Mouse (Mus musculus): Measurements from ENCODE around the gene Adnp. TPM values are rescaled to one million over a fixed set of nuclear protein-coding genes. Genes with fewer than 3 reads are reported as not detected.
"Not testable (repeated sequence)": the region's sequence is repeated elsewhere in the genome, so short reads cannot be mapped to it uniquely, and the experiment has no call there.

Adnp gene
- polyA plus RNA-seq, 1 experiment from 2014 or later, result 12.2 TPM

DNA sequence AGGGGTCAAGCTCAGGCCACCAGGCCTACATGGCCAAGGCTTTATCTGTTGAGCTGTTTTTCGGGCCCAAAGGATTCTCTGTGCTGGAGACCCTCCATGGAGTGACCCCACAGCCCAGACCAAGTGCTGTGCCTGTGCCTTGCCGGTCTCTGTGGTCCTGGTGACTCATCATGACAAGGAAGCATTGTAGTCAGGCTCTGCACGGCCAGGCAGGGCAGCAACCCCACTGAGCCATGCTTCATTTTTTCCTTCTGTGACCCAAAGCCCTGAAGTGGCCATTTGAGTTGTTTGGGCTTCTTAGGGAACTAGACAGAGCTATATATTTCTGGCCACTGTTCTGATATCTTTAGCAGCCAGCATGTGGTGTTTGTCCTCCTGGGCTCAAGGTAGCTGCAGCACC, 39.1 kb downstream of the Adnp start:
- H3K4me3 ChIP-seq (ENCODE audit: low read depth, low read length), result no peak overlapping the region
- DNase-seq (ENCODE audit: low spot score) (no peak), ATAC-seq (ENCODE audit: insufficient number of reproducible peaks, low FRiP score, low TSS enrichment, low read depth) (no peak)
- no peaks in the 10 kb centered on the region for H3K27me3 ChIP-seq (ENCODE audit: control insufficient read depth, insufficient read depth, low read length)
- peaks cover 36% of the 10 kb centered on the region for H3K4me1 ChIP-seq (ENCODE audit: control insufficient read depth, insufficient read depth, low read length)
- peak overlapping the region; percentile 94; the same call in 1 of the 2 replicates for H3K27ac ChIP-seq (replicated peaks; ENCODE audit: low read depth, low read length)
- no peaks in the 10 kb centered on the region for H3K9me3 ChIP-seq (ENCODE audit: control insufficient read depth, low read length)
- H3K9ac ChIP-seq (ENCODE audit: low read length), result no peak overlapping the region
- WGBS, result 66% methylated on average over 3 of the region's 3 CpGs
- peaks cover under 1% of the 10 kb centered on the region; the same call in 1 of the 2 replicates for H3K36me3 ChIP-seq (ENCODE audit: control insufficient read depth, insufficient read depth, low read length)
- no peak overlapping the region for H3K4me2 ChIP-seq (ENCODE audit: low read depth, severe bottlenecking)

DNA sequence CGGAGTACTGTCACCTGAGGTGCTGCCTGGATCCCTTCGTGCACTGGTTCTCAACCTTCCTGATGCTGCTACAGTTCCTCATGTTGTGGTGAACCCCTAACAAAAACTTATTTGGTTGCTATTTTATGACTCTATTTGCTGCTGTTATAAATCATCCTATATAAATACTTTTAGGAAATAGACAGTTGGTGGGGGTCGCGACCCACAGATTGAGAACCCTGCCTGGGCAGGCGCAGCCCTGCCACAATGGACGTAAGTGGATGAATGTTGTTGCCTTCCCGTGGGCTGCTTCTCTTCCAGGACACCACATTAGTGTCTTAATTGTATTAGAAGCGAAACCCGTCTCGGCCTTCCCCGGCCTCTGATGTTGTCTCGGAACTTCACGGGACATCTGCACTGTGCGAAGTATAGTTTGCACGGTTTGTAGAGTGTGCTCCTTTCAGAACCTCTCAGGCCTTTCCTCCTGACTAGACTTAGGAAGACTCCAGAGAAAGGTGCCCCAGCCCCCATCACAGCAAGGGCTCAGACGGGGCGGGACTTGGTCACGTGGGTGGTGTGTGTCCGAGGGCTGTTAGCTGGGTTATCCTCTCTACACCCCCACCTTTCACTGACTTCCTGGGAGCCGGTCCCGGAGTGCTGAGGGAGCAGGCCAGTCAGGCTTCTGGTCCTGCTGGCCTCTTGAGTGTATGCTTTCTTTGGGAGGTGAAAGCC, 40.0 kb downstream of the Adnp start:
- Histone ChIP-seq H3K4me1 (ENCODE audit: control insufficient read depth, insufficient read depth, low read length) (peaks cover 42% of the 10 kb centered on the region), H3K9ac (ENCODE audit: low read length) (no peak overlapping the region), H3K27me3 (ENCODE audit: control insufficient read depth, insufficient read depth, low read length) (no peaks in the 10 kb centered on the region), H3K4me3 (ENCODE audit: low read depth, low read length) (no peak overlapping the region), H3K9me3 (ENCODE audit: control insufficient read depth, low read length) (no peaks in the 10 kb centered on the region), H3K27ac (replicated peaks; ENCODE audit: low read depth, low read length) (0 out of 2 replicates have a peak overlapping the region, but pooled peaks have one; percentile 94), H3K36me3 (ENCODE audit: control insufficient read depth, insufficient read depth, low read length) (no peaks in the 10 kb centered on the region), H3K4me2 (ENCODE audit: low read depth, severe bottlenecking) (no peak overlapping the region)
- WGBS, result 41% methylated on average over 21 of the region's 21 CpGs
- DNase-seq (ENCODE audit: low spot score) (no peak), ATAC-seq (ENCODE audit: insufficient number of reproducible peaks, low FRiP score, low TSS enrichment, low read depth) (no peak)

DNA sequence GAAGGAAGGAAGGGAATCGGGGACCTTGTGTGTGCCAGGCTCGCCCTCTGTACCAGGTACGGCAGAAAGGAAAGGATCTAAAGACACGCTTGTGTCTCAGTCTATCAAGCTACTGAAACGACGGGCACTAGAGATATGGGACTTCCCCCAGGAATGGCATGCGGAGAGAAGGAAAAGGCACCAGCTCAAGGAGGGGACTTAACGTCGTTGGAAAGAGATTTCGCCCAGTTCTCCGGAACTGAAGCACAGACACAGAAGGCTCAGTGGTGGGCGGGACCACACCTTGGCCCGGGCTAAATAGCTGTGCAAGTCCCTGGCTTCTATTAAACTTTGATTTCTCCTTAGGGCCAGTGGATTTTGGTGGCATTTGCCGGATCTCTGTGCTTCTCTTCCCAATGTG, 44.9 kb downstream of the Adnp start:
- Histone ChIP-seq H3K4me2 (ENCODE audit: low read depth, severe bottlenecking) (peak overlapping the region; percentile 52), H3K27ac (replicated peaks; ENCODE audit: low read depth, low read length) (peak overlapping the region; percentile 25; the same call in 1 of the 2 replicates), H3K4me3 (ENCODE audit: low read depth, low read length) (peak overlapping the region; percentile 20; the same call in 1 of the 2 replicates), H3K9me3 (ENCODE audit: control insufficient read depth, low read length) (no peaks in the 10 kb centered on the region), H3K36me3 (ENCODE audit: control insufficient read depth, insufficient read depth, low read length) (no peaks in the 10 kb centered on the region), H3K27me3 (ENCODE audit: control insufficient read depth, insufficient read depth, low read length) (no peaks in the 10 kb centered on the region), H3K9ac (ENCODE audit: low read length) (peak overlapping the region; percentile 41), H3K4me1 (ENCODE audit: control insufficient read depth, insufficient read depth, low read length) (peaks cover 33% of the 10 kb centered on the region)
- WGBS, result 8% methylated on average over 14 of the region's 14 CpGs
- no peak for DNase-seq (ENCODE audit: low spot score)
- no peak for ATAC-seq (ENCODE audit: insufficient number of reproducible peaks, low FRiP score, low TSS enrichment, low read depth)

DNA sequence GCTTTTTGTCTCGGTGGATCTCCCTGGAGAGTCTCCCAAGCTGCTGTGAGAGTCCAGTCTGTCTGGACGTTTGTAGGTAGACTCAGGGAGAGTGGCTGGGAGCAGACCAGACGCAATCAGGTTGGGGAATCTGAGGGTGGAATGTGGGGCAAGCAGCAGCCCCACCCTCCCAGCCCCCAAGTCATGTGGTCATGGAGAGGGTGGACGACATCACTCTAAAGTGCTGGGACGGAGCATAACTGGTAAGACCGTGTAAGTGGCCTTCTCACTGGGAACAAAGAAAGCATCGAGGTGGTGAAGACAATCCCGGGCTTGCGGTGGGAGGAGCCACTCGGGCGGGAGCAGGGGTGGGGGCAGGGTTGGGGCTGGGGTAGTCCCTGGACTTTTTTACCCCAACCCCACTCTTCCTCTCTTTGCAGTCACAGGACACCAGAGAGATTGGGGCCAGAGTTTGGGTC, 45.4 kb downstream of the Adnp start:
- H3K4me3 ChIP-seq (ENCODE audit: low read depth, low read length), result peak overlapping the region; percentile 20; the same call in 1 of the 2 replicates
- H3K36me3 ChIP-seq (ENCODE audit: control insufficient read depth, insufficient read depth, low read length), result no peaks in the 10 kb centered on the region
- H3K4me2 ChIP-seq (ENCODE audit: low read depth, severe bottlenecking), result peak overlapping the region; percentile 52
- H3K27me3 ChIP-seq (ENCODE audit: control insufficient read depth, insufficient read depth, low read length), result no peaks in the 10 kb centered on the region
- H3K4me1 ChIP-seq (ENCODE audit: control insufficient read depth, insufficient read depth, low read length), result peaks cover 31% of the 10 kb centered on the region
- peak overlapping the region; percentile 25; the same call in 1 of the 2 replicates for H3K27ac ChIP-seq (replicated peaks; ENCODE audit: low read depth, low read length)
- WGBS, result 5% methylated on average over 11 of the region's 11 CpGs
- no peaks in the 10 kb centered on the region for H3K9me3 ChIP-seq (ENCODE audit: control insufficient read depth, low read length)
- H3K9ac ChIP-seq (ENCODE audit: low read length), result peak overlapping the region; percentile 41
- peak; percentile 58 for DNase-seq (ENCODE audit: low spot score)
- ATAC-seq (ENCODE audit: insufficient number of reproducible peaks, low FRiP score, low TSS enrichment, low read depth), result 0 out of 2 replicates have a peak, but pooled peaks have one; percentile 52

DNA sequence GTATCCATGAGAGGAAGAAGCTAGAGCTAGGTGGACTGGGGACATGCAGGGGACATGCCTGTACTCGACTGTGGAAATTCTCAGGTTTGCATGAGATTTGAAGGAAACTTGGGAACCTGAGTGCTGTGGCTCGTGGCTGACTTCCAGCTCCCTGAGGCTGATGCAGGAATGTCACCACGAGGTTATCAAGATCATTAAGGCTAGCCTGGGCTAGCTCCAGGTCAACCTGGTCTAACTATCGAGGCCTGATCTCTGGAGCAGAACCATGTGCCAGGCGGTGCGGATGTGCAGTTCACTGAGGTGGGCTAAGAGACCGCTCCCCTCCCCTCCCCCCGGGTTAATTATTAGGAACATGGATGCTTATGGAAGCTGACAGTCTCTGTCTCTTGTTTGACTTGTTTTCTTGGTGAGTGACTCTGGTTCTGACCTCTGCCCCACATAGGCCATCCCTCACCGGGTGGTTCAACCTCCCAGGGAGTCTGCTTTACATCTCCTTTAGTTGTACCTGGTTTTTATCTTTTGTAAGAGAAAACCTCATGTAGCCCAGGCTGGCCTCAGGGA, 46.5 kb downstream of the Adnp start:
- Histone ChIP-seq H3K36me3 (ENCODE audit: control insufficient read depth, insufficient read depth, low read length) (no peaks in the 10 kb centered on the region), H3K27me3 (ENCODE audit: control insufficient read depth, insufficient read depth, low read length) (no peaks in the 10 kb centered on the region), H3K27ac (replicated peaks; ENCODE audit: low read depth, low read length) (no peak overlapping the region), H3K4me3 (ENCODE audit: low read depth, low read length) (no peak overlapping the region), H3K4me1 (ENCODE audit: control insufficient read depth, insufficient read depth, low read length) (peaks cover 31% of the 10 kb centered on the region), H3K9me3 (ENCODE audit: control insufficient read depth, low read length) (no peaks in the 10 kb centered on the region), H3K9ac (ENCODE audit: low read length) (no peak overlapping the region), H3K4me2 (ENCODE audit: low read depth, severe bottlenecking) (no peak overlapping the region)
- 84% methylated on average over 9 of the region's 9 CpGs for WGBS
- ATAC-seq (ENCODE audit: insufficient number of reproducible peaks, low FRiP score, low TSS enrichment, low read depth) (no peak), DNase-seq (ENCODE audit: low spot score) (no peak)

DNA sequence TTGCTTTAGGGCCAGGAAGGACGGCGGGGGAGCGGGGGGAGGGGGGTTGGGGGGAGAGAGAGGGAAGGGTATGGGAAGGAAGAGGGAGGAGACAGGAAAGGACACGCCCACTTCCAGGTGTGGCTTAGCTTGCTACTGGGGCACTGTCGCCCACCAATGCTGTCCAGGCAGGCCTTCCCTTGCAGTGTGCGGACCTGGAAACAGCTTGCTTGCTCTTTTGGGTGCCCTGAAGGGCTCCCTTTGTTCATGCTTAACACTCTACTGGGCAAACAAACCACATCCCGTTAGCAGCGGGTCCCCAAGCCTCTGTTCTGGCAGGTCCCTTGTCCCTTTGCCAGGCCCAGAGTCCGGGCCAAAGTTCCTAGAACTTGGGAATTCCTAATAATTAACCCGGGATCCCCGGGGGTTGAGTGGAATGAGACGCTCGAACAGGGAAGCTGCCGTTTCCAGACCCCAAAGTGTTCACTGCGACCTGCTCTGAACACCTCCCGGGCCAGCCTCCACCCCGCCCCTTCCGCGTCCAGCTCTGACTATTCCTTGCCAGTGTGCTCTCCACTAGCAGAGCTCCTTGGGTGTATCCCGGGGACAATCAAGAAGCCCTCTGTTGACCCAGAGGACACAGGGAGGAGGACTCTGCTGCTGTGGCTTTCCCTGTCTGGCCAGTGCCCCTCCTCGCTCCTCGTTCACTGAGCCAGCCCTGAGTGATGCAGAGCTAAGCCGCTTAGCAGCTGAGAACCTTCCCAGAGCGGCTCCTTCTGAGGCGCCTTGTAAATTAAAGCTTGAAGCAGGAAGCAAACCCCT, 47.8 kb downstream of the Adnp start:
- H3K9me3 ChIP-seq (ENCODE audit: control insufficient read depth, low read length), result no peaks in the 10 kb centered on the region
- H3K4me1 ChIP-seq (ENCODE audit: control insufficient read depth, insufficient read depth, low read length), result peaks cover 42% of the 10 kb centered on the region
- no peaks in the 10 kb centered on the region for H3K27me3 ChIP-seq (ENCODE audit: control insufficient read depth, insufficient read depth, low read length)
- ATAC-seq (ENCODE audit: insufficient number of reproducible peaks, low FRiP score, low TSS enrichment, low read depth) (peak; percentile 28; the same call in 1 of the 2 replicates), DNase-seq (ENCODE audit: low spot score) (peak; percentile 90)
- H3K4me3 ChIP-seq (ENCODE audit: low read depth, low read length), result peak overlapping the region; percentile 16
- WGBS, result 3% methylated on average over 23 of the region's 25 CpGs
- peak overlapping the region; percentile 51 for H3K4me2 ChIP-seq (ENCODE audit: low read depth, severe bottlenecking)
- H3K27ac ChIP-seq (replicated peaks; ENCODE audit: low read depth, low read length), result peak overlapping the region; percentile 91
- H3K9ac ChIP-seq (ENCODE audit: low read length), result peak overlapping the region; percentile 12
- no peaks in the 10 kb centered on the region for H3K36me3 ChIP-seq (ENCODE audit: control insufficient read depth, insufficient read depth, low read length)

DNA sequence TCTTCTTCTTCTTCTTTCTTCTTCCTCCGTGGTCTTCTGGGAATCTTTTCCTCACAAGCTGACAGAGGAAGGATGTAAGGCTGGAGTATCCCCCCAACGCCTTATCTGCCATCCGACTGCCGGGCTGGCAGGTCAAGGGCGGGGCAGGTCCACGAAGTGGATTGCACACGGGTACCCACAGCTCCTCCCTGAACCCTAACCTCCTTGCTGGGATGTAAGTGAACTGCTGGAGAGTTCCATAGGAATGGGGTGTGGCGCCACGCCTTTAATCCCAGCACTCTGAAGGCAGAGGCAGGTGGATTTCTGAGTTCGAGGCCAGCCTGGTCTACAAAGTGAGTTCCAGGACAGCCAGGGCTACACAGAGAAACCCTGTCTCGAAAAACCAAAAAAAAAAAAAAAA, 48.9 kb downstream of the Adnp start:
- not testable (repeated sequence) for H3K9me3 ChIP-seq (ENCODE audit: control insufficient read depth, low read length); H3K27me3 ChIP-seq (ENCODE audit: control insufficient read depth, insufficient read depth, low read length); DNase-seq (ENCODE audit: low spot score); H3K4me2 ChIP-seq (ENCODE audit: low read depth, severe bottlenecking); H3K4me3 ChIP-seq (ENCODE audit: low read depth, low read length); H3K9ac ChIP-seq (ENCODE audit: low read length); ATAC-seq (ENCODE audit: insufficient number of reproducible peaks, low FRiP score, low TSS enrichment, low read depth); H3K27ac ChIP-seq (replicated peaks; ENCODE audit: low read depth, low read length); H3K36me3 ChIP-seq (ENCODE audit: control insufficient read depth, insufficient read depth, low read length)
- 64% methylated on average over 9 of the region's 11 CpGs for WGBS
- peaks cover 49% of the 10 kb centered on the region for H3K4me1 ChIP-seq (ENCODE audit: control insufficient read depth, insufficient read depth, low read length)

DNA sequence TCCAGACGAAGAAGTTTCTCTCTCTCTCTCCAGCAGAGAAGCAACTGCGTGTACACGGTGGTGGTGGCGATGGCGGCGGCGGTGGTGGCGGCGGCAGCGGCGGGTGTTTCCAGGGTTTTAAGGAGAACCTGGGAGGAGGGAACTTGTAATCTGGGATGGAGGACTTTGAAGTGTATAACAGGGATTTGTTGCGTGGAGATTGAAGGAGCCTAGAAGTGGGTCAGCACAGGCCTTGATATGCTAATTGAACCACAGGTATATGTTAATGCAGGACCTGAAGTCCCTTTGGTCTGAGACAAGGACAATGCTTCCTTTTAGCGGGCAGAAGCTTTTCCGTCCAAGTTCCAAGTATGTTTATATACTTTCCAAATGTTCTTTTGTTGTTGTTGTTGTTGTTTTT, 50.6 kb downstream of the Adnp start:
- Histone ChIP-seq H3K4me3 (ENCODE audit: low read depth, low read length) (no peak overlapping the region), H3K4me1 (ENCODE audit: control insufficient read depth, insufficient read depth, low read length) (peaks cover 40% of the 10 kb centered on the region), H3K27ac (replicated peaks; ENCODE audit: low read depth, low read length) (no peak overlapping the region), H3K36me3 (ENCODE audit: control insufficient read depth, insufficient read depth, low read length) (no peaks in the 10 kb centered on the region), H3K9me3 (ENCODE audit: control insufficient read depth, low read length) (no peaks in the 10 kb centered on the region), H3K9ac (ENCODE audit: low read length) (no peak overlapping the region), H3K4me2 (ENCODE audit: low read depth, severe bottlenecking) (no peak overlapping the region), H3K27me3 (ENCODE audit: control insufficient read depth, insufficient read depth, low read length) (no peaks in the 10 kb centered on the region)
- ATAC-seq (ENCODE audit: insufficient number of reproducible peaks, low FRiP score, low TSS enrichment, low read depth), result no peak
- DNase-seq (ENCODE audit: low spot score), result no peak
- 40% methylated on average over 14 of the region's 14 CpGs for WGBS

All from limb, embryonic 11.5 days (tissue).